Mouse (Mus musculus) forebrain, postnatal 0 days (tissue): ENCODE measurements around the gene Olfr273. TPM values are rescaled to one million over a fixed set of nuclear protein-coding genes. Genes with fewer than 3 reads are reported as not detected.
A peak's percentile ranks its signal among the peaks of the same experiment; 100 is the strongest.
"Not testable (repeated sequence)": the region's sequence is repeated elsewhere in the genome, so short reads cannot be mapped to it uniquely, and the experiment has no call there.

Experiments
- ATAC-seq: fragments of 200-750 bp; cut with Nextera tagmentation; 2 replicates; pipeline ENCODE4 v1.8.0; 2017; ENCODE audit warnings: mild to moderate bottlenecking, moderate library complexity
- DNase-seq: peaks from one replicate; pipeline ENCODE4 v3.0.0-alpha.2; 2015
- H3K27ac ChIP-seq: fragments of 300-500 bp; sonication (generic); 2 replicates; pipeline ENCODE4 v1.5.1; 2014; ENCODE audit warnings: low read depth, mild to moderate bottlenecking, antibody characterized with exemption, low read length, moderate library complexity, mixed read lengths
- H3K27me3 ChIP-seq: fragments of 300-500 bp; sonication (generic); 2 replicates; pipeline ENCODE4 v1.6.1; 2014; ENCODE audit warnings: mild to moderate bottlenecking, low read length, mixed read lengths; ENCODE audit not compliant: insufficient read depth
- H3K36me3 ChIP-seq: fragments of 300-500 bp; sonication (generic); 2 replicates; pipeline ENCODE4 v1.6.1; 2014; ENCODE audit warnings: mild to moderate bottlenecking, moderate library complexity; ENCODE audit not compliant: insufficient read depth
- H3K4me1 ChIP-seq: fragments of 300-500 bp; sonication (generic); 2 replicates; pipeline ENCODE4 v1.6.1; 2014; ENCODE audit warnings: antibody characterized with exemption; ENCODE audit not compliant: insufficient read depth
- H3K4me2 ChIP-seq: fragments of 300-500 bp; sonication (generic); 2 replicates; pipeline ENCODE4 v1.6.1; 2014; ENCODE audit warnings: low read depth, mild to moderate bottlenecking, moderate library complexity
- H3K4me3 ChIP-seq: fragments of 300-500 bp; sonication (generic); 2 replicates; pipeline ENCODE4 v1.5.1; 2014; ENCODE audit warnings: low read depth, low read length, mixed read lengths
- H3K9ac ChIP-seq: fragments of 300-500 bp; sonication (generic); 2 replicates; pipeline ENCODE4 v1.6.1; 2014; ENCODE audit warnings: mild to moderate bottlenecking
- H3K9me3 ChIP-seq: fragments of 300-500 bp; sonication (generic); 2 replicates; pipeline ENCODE4 v1.6.1; 2016; ENCODE audit warnings: low read length
- CTCF ChIP-seq: sonication (generic); IDR thresholded peaks from 2 replicates; pipeline ENCODE4 v1.5.1; 2016; ENCODE audit warnings: antibody characterized with exemption, control low read depth, low read depth
- WGBS: fragments of 180-500 bp; shearing (Covaris S2); extraction: QIAGEN DNeasy Blood & Tissue Kit; methylation state at CpG from one replicate; pipeline ENCODE4 v1.1.7; 2014; 5-methylcytosine and 5-hydroxymethylcytosine counted together
- polyA plus RNA-seq: library from polyadenylated mRNA; unstranded; fragments of >200 nt; fragmentation: Nextera tagmentation; extraction: Ambion mirVana; gene quantifications from 2 replicates; pipeline ENCODE4 v1.2.1, GENCODE M21; 2015
- total RNA-seq: library from RNA; depleted of rRNA; stranded (reverse); fragments of >200 nt; gene quantifications from 2 replicates; pipeline ENCODE4 v1.2.3, GENCODE M21; 2014; rRNA removed

Gene Olfr273
- total RNA-seq (not detected in 2 replicates), polyA plus RNA-seq (not detected in 2 replicates)

GRCm38 (mm10) chr4:52859136-52859535, at the start of gene Olfr273:
TSS of gene Olfr273 (minus strand) at chr4:52859236.
- WGBS: 79% methylated on average over 1 of the region's 1 CpGs
- H3K4me3 ChIP-seq: no peak within 1 kb of the TSS
- ATAC-seq: no peak

GRCm38 (mm10) chr4:52864156-52864555, 5.1 kb upstream of the Olfr273 start:
- H3K36me3 ChIP-seq: no peaks in the 10 kb centered on the region
- H3K4me3 ChIP-seq: no peak overlapping the region
- ATAC-seq: no peak
- TF ChIP-seq CTCF: no peak
- WGBS: 91% methylated on average over 9 of the region's 9 CpGs
- no peak for DNase-seq
- no peaks in the 10 kb centered on the region for H3K9me3 ChIP-seq
- H3K9ac ChIP-seq: no peak overlapping the region
- no peaks in the 10 kb centered on the region for H3K27me3 ChIP-seq
- H3K27ac ChIP-seq: no peak overlapping the region
- H3K4me2 ChIP-seq: no peak overlapping the region
- H3K4me1 ChIP-seq: no peaks in the 10 kb centered on the region

More at GRCm38 (mm10) chr4:52859136-52859535, at the start of gene Olfr273:
- no peak within 1 kb of the TSS for H3K27ac ChIP-seq
- DNase-seq: no peak
- no peak for TF ChIP-seq CTCF
- no peak within 1 kb of the TSS for H3K4me2 ChIP-seq
- no peaks in the 10 kb centered on the region for H3K4me1 ChIP-seq
- H3K27me3 ChIP-seq: no peaks in the 10 kb centered on the region
- no peaks in the 10 kb centered on the region for H3K9me3 ChIP-seq
- no peaks in the 10 kb centered on the region for H3K36me3 ChIP-seq
- H3K9ac ChIP-seq: no peak within 1 kb of the TSS

GRCm38 (mm10) chr4:52849672-52850071, 9.4 kb downstream of the Olfr273 start:
- TF ChIP-seq CTCF: no peak
- Histone ChIP-seq H3K4me1 (no peaks in the 10 kb centered on the region), H3K36me3 (no peaks in the 10 kb centered on the region), H3K9ac (no peak overlapping the region), H3K9me3 (no peaks in the 10 kb centered on the region), H3K4me2 (no peak overlapping the region), H3K27ac (no peak overlapping the region), H3K27me3 (no peaks in the 10 kb centered on the region), H3K4me3 (no peak overlapping the region)
- DNase-seq (peak; percentile 40), ATAC-seq (peak; percentile 61)
- WGBS: 50% methylated on average over 5 of the region's 5 CpGs

- DNase-seq (peak; percentile 15), ATAC-seq (peak; percentile 48)
- no peak for TF ChIP-seq CTCF
- Histone ChIP-seq H3K36me3 (no peaks in the 10 kb centered on the region), H3K4me2 (no peak overlapping the region), H3K9me3 (no peaks in the 10 kb centered on the region), H3K4me1 (no peaks in the 10 kb centered on the region), H3K4me3 (no peak overlapping the region), H3K9ac (no peak overlapping the region), H3K27me3 (no peaks in the 10 kb centered on the region), H3K27ac (no peak overlapping the region)
- WGBS: 19% methylated on average over 4 of the region's 4 CpGs
Measured at GRCm38 (mm10) chr4:52849039-52849635, 9.9 kb downstream of the Olfr273 start.

GRCm38 (mm10) chr4:52845411-52845810, 13.6 kb downstream of the Olfr273 start:
- not testable (repeated sequence) for DNase-seq
- WGBS: 23% methylated on average over 1 of the region's 1 CpGs

GRCm38 (mm10) chr4:52821375-52821774, 37.7 kb downstream of the Olfr273 start:
- ATAC-seq (no peak), DNase-seq (no peak)
- no peak overlapping the region for H3K4me2 ChIP-seq
- no peak for TF ChIP-seq CTCF
- H3K4me3 ChIP-seq: no peak overlapping the region
- no peak overlapping the region for H3K27ac ChIP-seq
- H3K9ac ChIP-seq: no peak overlapping the region
- no peaks in the 10 kb centered on the region for H3K4me1 ChIP-seq
- 97% methylated on average over 11 of the region's 11 CpGs for WGBS
- H3K27me3 ChIP-seq: no peaks in the 10 kb centered on the region
- H3K36me3 ChIP-seq: no peaks in the 10 kb centered on the region
- no peaks in the 10 kb centered on the region for H3K9me3 ChIP-seq

More at GRCm38 (mm10) chr4:52845411-52845810, 13.6 kb downstream of the Olfr273 start:
- H3K27ac ChIP-seq, H3K4me2 ChIP-seq, H3K9me3 ChIP-seq, H3K4me1 ChIP-seq, H3K36me3 ChIP-seq, H3K27me3 ChIP-seq, H3K4me3 ChIP-seq, ATAC-seq, H3K9ac ChIP-seq: not testable (repeated sequence)

- TF ChIP-seq CTCF: no peak
- H3K4me2 ChIP-seq: no peak within 1 kb of the TSS
Measured at GRCm38 (mm10) chr4:52814304-52814703, 44.7 kb downstream of the Olfr273 start, which contains the start of gene Olfr275. TSS of gene Olfr275 (plus strand) at chr4:52814604.

More at GRCm38 (mm10) chr4:52814304-52814703, 44.7 kb downstream of the Olfr273 start, which contains the start of gene Olfr275:
- Histone ChIP-seq H3K27ac (no peak within 1 kb of the TSS), H3K4me1 (no peaks in the 10 kb centered on the region), H3K9ac (no peak within 1 kb of the TSS), H3K9me3 (no peaks in the 10 kb centered on the region), H3K27me3 (no peaks in the 10 kb centered on the region; the same call in 1 of the 2 replicates), H3K36me3 (no peaks in the 10 kb centered on the region), H3K4me3 (no peak within 1 kb of the TSS)
- ATAC-seq (no peak), DNase-seq (no peak)
- 86% methylated on average over 2 of the region's 2 CpGs for WGBS
